Mouse (Mus musculus) forebrain, postnatal 0 days (tissue): ENCODE results near the gene Gjc3. TPM values are rescaled to one million over a fixed set of nuclear protein-coding genes. Genes with fewer than 3 reads are reported as not detected.
"Not testable (repeated sequence)": the region's sequence is repeated elsewhere in the genome, so short reads cannot be mapped to it uniquely, and the experiment has no call there.

Experiments used
- ATAC-seq: fragments of 200-750 bp; cut with Nextera tagmentation; 2 replicates; pipeline ENCODE4 v1.8.0; 2017; ENCODE audit warnings: mild to moderate bottlenecking, moderate library complexity
- DNase-seq: peaks from one replicate; pipeline ENCODE4 v3.0.0-alpha.2; 2015
- H3K27ac ChIP-seq: fragments of 300-500 bp; sonication (generic); 2 replicates; pipeline ENCODE4 v1.5.1; 2014; ENCODE audit warnings: low read depth, mild to moderate bottlenecking, antibody characterized with exemption, low read length, moderate library complexity, mixed read lengths
- H3K27me3 ChIP-seq: fragments of 300-500 bp; sonication (generic); 2 replicates; pipeline ENCODE4 v1.6.1; 2014; ENCODE audit warnings: mild to moderate bottlenecking, low read length, mixed read lengths; ENCODE audit not compliant: insufficient read depth
- H3K36me3 ChIP-seq: fragments of 300-500 bp; sonication (generic); 2 replicates; pipeline ENCODE4 v1.6.1; 2014; ENCODE audit warnings: mild to moderate bottlenecking, moderate library complexity; ENCODE audit not compliant: insufficient read depth
- H3K4me1 ChIP-seq: fragments of 300-500 bp; sonication (generic); 2 replicates; pipeline ENCODE4 v1.6.1; 2014; ENCODE audit warnings: antibody characterized with exemption; ENCODE audit not compliant: insufficient read depth
- H3K4me2 ChIP-seq: fragments of 300-500 bp; sonication (generic); 2 replicates; pipeline ENCODE4 v1.6.1; 2014; ENCODE audit warnings: low read depth, mild to moderate bottlenecking, moderate library complexity
- H3K4me3 ChIP-seq: fragments of 300-500 bp; sonication (generic); 2 replicates; pipeline ENCODE4 v1.5.1; 2014; ENCODE audit warnings: low read depth, low read length, mixed read lengths
- H3K9ac ChIP-seq: fragments of 300-500 bp; sonication (generic); 2 replicates; pipeline ENCODE4 v1.6.1; 2014; ENCODE audit warnings: mild to moderate bottlenecking
- H3K9me3 ChIP-seq: fragments of 300-500 bp; sonication (generic); 2 replicates; pipeline ENCODE4 v1.6.1; 2016; ENCODE audit warnings: low read length
- CTCF ChIP-seq: sonication (generic); IDR thresholded peaks from 2 replicates; pipeline ENCODE4 v1.5.1; 2016; ENCODE audit warnings: antibody characterized with exemption, control low read depth, low read depth
- WGBS: fragments of 180-500 bp; shearing (Covaris S2); extraction: QIAGEN DNeasy Blood & Tissue Kit; methylation state at CpG from one replicate; pipeline ENCODE4 v1.1.7; 2014; 5-methylcytosine and 5-hydroxymethylcytosine counted together
- polyA plus RNA-seq: library from polyadenylated mRNA; unstranded; fragments of >200 nt; fragmentation: Nextera tagmentation; extraction: Ambion mirVana; gene quantifications from 2 replicates; pipeline ENCODE4 v1.2.1, GENCODE M21; 2015
- total RNA-seq: library from RNA; depleted of rRNA; stranded (reverse); fragments of >200 nt; gene quantifications from 2 replicates; pipeline ENCODE4 v1.2.3, GENCODE M21; 2014

The Gjc3 gene
- total and polyA plus RNA-seq, 2 experiments from 2014 or later = 0.64 to 0.95 TPM

DNA sequence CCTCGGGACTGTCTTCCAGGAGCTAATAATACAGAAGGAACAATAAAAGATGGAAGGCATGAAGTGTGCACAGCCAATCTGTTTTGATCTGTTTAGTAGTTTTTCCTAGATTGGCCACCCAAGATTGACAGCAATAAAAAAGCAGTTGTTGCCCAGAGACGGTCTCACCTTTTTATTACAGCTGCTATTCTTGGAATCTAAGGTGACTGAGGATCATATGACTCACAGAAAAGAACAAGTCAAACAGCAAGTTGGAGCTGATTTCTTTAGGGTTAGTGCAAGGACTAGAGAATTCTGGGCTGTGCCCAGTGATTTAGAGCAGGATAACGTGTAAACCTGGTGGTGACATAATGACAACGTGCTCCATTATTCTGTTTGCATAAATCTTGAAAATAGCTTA lies 21.9 kb downstream of the Gjc3 start:
- no peak overlapping the region for H3K27ac ChIP-seq
- H3K9ac ChIP-seq = no peak overlapping the region
- DNase-seq (no peak), ATAC-seq (no peak)
- no peak overlapping the region for H3K4me2 ChIP-seq
- H3K9me3 ChIP-seq = 0 out of 2 replicates have a peak, but pooled peaks cover 3% of the 10 kb centered on the region
- no peaks in the 10 kb centered on the region for H3K4me1 ChIP-seq
- no peaks in the 10 kb centered on the region for H3K27me3 ChIP-seq
- TF ChIP-seq CTCF = no peak
- WGBS = 82% methylated on average over 4 of the region's 4 CpGs
- H3K4me3 ChIP-seq = no peak overlapping the region
- no peaks in the 10 kb centered on the region for H3K36me3 ChIP-seq

DNA sequence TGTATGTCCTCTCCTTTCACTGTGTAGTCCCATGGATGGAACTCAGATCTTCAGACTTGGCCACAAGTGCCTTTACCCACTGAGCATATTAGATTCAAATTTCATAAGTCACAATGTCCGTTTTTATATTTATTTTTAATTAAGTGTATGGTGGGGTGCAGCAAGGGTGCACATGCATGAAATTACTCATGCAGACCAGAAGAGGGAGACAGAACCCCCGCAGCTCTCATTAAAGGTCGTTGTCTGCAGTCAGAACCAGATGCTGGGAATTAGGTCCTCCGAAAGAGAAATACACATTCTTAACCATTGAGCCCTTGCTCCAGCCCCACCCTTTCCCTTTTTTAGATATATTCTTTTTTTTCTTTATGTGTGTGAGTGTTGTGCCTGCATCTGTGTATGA lies 25.7 kb downstream of the Gjc3 start:
- WGBS = 67% methylated on average over 4 of the region's 4 CpGs
- Histone ChIP-seq H3K9me3 (0 out of 2 replicates have a peak, but pooled peaks cover 3% of the 10 kb centered on the region), H3K4me3 (no peak overlapping the region), H3K4me2 (no peak overlapping the region), H3K4me1 (no peaks in the 10 kb centered on the region), H3K36me3 (no peaks in the 10 kb centered on the region), H3K27ac (no peak overlapping the region), H3K27me3 (no peaks in the 10 kb centered on the region), H3K9ac (no peak overlapping the region)
- no peak for ATAC-seq
- no peak for DNase-seq
- no peak for TF ChIP-seq CTCF

DNA sequence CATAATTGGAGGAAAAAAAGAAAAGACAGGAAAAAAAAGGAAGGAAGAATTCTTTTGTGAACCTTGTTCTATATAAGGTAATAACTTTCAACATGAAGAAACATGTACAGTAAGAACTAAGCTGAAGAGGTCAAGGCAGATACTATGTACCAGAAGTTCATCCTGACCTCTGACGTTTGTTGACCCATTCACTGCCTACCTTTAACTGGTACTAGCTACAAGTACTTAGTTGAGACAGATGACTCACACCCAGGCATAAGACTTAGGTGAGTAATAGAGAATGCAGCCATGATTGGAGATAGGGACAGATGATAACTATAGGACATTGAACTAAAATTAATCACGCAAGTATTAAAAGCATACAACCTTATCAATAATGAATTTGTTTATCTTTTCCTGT lies 26.4 kb downstream of the Gjc3 start:
- H3K4me1 ChIP-seq = no peaks in the 10 kb centered on the region
- 94% methylated on average over 2 of the region's 2 CpGs for WGBS
- H3K9ac ChIP-seq = no peak overlapping the region
- no peaks in the 10 kb centered on the region for H3K36me3 ChIP-seq
- no peak for TF ChIP-seq CTCF
- H3K27ac ChIP-seq = no peak overlapping the region
- no peak overlapping the region for H3K4me3 ChIP-seq
- H3K27me3 ChIP-seq = no peaks in the 10 kb centered on the region
- 0 out of 2 replicates have a peak, but pooled peaks cover 3% of the 10 kb centered on the region for H3K9me3 ChIP-seq
- DNase-seq (no peak), ATAC-seq (no peak)
- H3K4me2 ChIP-seq = no peak overlapping the region

DNA sequence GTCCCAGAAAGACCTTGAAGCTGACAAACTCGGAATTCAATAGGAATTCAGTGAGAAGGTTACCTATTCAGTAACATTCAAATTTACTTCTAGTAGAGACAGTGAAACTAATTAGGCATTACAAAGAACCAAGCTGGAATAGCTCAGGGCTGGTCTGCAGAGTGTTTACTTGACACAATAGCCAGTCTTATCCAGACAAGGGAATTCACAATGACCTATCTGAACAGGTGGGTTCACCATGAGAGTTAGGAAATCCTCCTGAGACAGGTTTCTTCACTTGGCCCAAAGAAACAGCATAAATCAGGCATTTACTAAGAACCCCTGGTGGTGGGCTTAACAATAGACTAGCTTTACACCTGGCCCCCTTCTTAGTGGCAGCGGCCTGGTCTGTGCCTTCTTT lies 29.0 kb downstream of the Gjc3 start:
- not testable (repeated sequence) for H3K27me3 ChIP-seq, H3K9me3 ChIP-seq, H3K4me3 ChIP-seq, H3K36me3 ChIP-seq, H3K9ac ChIP-seq, H3K27ac ChIP-seq, ATAC-seq, H3K4me2 ChIP-seq, H3K4me1 ChIP-seq, DNase-seq
- 61% methylated on average over 2 of the region's 2 CpGs for WGBS

DNA sequence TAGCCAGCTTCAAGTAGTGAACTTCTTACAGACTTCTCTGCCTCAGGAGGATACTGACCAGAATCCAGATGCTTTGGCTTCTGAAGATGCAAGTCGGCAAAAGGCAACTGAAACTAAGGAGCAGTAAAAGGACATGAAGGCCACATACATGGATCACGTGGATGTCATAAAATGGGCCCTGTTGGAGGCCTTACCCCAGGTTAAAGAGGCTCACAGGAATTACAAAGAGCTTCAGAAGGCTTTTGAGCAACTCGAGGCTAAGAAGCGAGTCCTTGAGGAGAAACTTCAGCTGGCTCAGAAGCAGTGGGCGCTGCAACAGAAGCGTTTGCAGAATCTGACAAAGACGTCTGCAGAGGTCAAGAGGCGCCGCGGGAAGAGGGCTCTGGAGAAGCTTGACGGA lies 34.5 kb downstream of the Gjc3 start:
- Histone ChIP-seq H3K4me1 (no peaks in the 10 kb centered on the region), H3K27ac (no peak overlapping the region), H3K36me3 (no peaks in the 10 kb centered on the region), H3K4me3 (no peak overlapping the region), H3K9ac (no peak overlapping the region), H3K4me2 (no peak overlapping the region), H3K9me3 (no peaks in the 10 kb centered on the region), H3K27me3 (no peaks in the 10 kb centered on the region)
- DNase-seq = no peak
- TF ChIP-seq CTCF = no peak
- no peak for ATAC-seq
- WGBS = 83% methylated on average over 11 of the region's 11 CpGs

DNA sequence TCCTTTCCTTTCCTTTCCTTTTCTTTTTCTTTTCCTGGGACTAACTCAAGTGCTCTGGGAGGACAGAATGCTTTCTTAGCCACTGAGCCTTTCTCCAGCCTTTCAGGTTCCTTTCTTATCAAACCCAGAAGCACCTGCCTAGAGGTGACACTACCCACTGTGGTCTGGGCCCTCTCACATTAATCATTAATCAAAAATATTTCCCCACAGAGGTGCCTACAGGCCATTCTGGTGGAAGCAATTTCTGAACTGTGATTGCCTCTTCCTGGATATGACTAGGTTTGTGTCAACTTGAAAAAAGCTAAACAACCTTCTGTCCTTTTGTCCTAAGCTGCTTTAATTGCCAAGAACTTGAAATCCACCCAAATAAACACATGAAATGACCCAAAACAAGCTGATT lies 40.7 kb downstream of the Gjc3 start:
- H3K4me2 ChIP-seq = no peak overlapping the region
- no peaks in the 10 kb centered on the region for H3K36me3 ChIP-seq
- no peak overlapping the region for H3K27ac ChIP-seq
- H3K9me3 ChIP-seq = no peaks in the 10 kb centered on the region
- DNase-seq = no peak
- no peak for TF ChIP-seq CTCF
- no peak overlapping the region for H3K4me3 ChIP-seq
- no peak for ATAC-seq
- no peaks in the 10 kb centered on the region for H3K4me1 ChIP-seq
- no peaks in the 10 kb centered on the region for H3K27me3 ChIP-seq
- H3K9ac ChIP-seq = no peak overlapping the region

DNA sequence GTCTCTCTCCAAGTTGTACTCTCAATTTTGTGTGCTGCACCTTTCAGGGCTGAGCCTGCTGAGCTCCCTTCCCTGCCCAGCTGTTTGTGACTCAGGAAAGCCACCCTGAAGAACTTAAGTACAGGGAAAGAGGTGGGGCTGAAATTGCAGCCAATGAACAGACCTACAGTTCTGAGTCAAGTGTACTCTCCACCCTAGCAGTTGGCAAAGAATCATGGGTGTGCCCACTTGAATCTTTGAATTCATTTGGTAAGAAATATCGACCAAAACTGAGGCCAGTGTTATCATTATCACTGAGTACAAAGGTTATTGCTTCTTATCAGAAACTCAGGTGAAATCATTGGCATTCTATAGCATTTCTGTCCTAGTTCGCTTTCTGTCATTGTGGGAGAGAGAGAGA lies 41.4 kb downstream of the Gjc3 start, which contains the start of gene Cyp3a13:
Gene Cyp3a13, minus strand, starts transcription at position 88 of the 400 bp plus-strand sequence.
- DNase-seq (no peak), ATAC-seq (no peak)
- Histone ChIP-seq H3K9me3 (no peaks in the 10 kb centered on the region), H3K4me3 (no peak within 1 kb of the TSS), H3K4me2 (no peak within 1 kb of the TSS), H3K36me3 (no peaks in the 10 kb centered on the region), H3K27me3 (no peaks in the 10 kb centered on the region), H3K27ac (no peak within 1 kb of the TSS), H3K9ac (no peak within 1 kb of the TSS), H3K4me1 (no peaks in the 10 kb centered on the region)
- no peak for TF ChIP-seq CTCF
- WGBS = 57% methylated on average over 2 of the region's 2 CpGs

DNA sequence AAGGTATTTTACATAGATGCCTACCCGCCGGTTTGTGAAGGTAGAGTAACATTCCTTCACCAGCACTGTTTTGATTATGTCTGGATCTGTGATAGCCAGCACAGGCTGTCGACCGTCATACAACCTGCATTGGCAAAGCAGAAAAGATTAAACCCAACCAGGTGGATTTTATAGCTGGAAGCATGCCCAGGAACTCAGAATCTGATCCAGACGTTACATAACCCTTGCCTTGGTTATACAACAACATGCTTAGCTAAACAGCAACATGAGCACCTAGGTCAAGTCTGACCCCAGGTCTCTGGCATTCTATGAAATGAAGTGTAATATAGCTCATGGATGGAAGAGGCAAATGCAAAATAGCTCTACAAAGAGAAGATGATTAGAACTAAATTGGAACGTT lies 47.3 kb downstream of the Gjc3 start:
- H3K36me3 ChIP-seq = no peaks in the 10 kb centered on the region
- no peak overlapping the region for H3K9ac ChIP-seq
- DNase-seq (no peak), ATAC-seq (no peak)
- no peak overlapping the region for H3K4me2 ChIP-seq
- no peak overlapping the region for H3K4me3 ChIP-seq
- WGBS = 80% methylated on average over 6 of the region's 6 CpGs
- H3K4me1 ChIP-seq = no peaks in the 10 kb centered on the region
- no peaks in the 10 kb centered on the region for H3K9me3 ChIP-seq
- no peak for TF ChIP-seq CTCF
- H3K27ac ChIP-seq = no peak overlapping the region
- peaks cover 3% of the 10 kb centered on the region; the same call in 1 of the 2 replicates for H3K27me3 ChIP-seq
